ENCODE assay signal across 20 mouse cellular contexts in the genomic region with DNA sequence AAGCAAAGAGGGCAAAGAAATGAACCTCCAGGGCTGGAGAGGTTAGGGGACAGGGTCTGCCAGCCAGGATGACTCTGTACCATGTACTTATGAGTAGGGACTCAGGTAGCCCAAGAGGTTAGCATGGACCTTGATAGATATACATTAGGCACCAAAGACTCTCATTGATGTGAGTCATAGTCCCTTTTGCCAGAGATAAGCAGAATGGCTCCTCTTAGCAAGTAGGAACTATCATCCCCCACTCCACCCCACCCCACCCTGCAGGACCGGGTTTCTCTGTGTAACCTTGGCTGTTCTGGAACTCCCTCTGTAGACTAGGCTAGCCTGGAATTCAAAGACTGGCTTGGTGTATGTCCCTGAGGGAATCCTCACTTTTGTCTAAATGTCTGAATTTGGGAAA. TPM values are rescaled to one million over a fixed set of nuclear protein-coding genes. Genes with fewer than 3 reads are reported as not detected.
A peak's percentile ranks its signal among the peaks of the same experiment; 100 is the strongest.
DNase-seq lines count a peak whose midpoint lies in the region; ATAC-seq lines count a peak whose summit lies in the region.
"Had no signal": no experiment of that assay in that cellular context is flagged by ENCODE, and none has a peak within 500 bp of the region (broad histone marks: within the 10 kb centered on the region; RNA-seq: fewer than 3 reads in every experiment).

No protein-coding gene starts in this region.

- H3K9me3 ChIP-seq in midbrain, embryonic 10.5 days (replicated peaks): no peaks in the 10 kb centered on the region
- H3K9me3 ChIP-seq in midbrain, embryonic 14.5 days (ENCODE audit: control insufficient read depth, low read length): no peaks in the 10 kb centered on the region
- H3K9me3 ChIP-seq in stomach, embryonic 15.5 days: no peaks in the 10 kb centered on the region
- no peaks in the 10 kb centered on the region for H3K9me3 ChIP-seq in intestine, embryonic 15.5 days
- H3K9me3 ChIP-seq: hindbrain, embryonic 10.5 days; limb, embryonic 12.5 days had no signal

- no peak overlapping the region for H3K9ac ChIP-seq in midbrain, embryonic 14.5 days (replicated peaks; ENCODE audit: low read length)
- no peak overlapping the region for H3K9ac ChIP-seq in stomach, embryonic 15.5 days
- H3K9ac ChIP-seq in intestine, embryonic 15.5 days: no peak overlapping the region
- H3K9ac ChIP-seq: limb, embryonic 12.5 days had no signal

- H3K27ac ChIP-seq in midbrain, embryonic 10.5 days (replicated peaks): peak overlapping the region; percentile 15; the same call in 1 of the 2 replicates
- no peak overlapping the region for H3K27ac ChIP-seq in midbrain, embryonic 14.5 days (replicated peaks; ENCODE audit: low read depth, low read length)
- H3K27ac ChIP-seq in stomach, embryonic 15.5 days: peak overlapping the region; percentile 40; the same call in 1 of the 2 replicates
- no peak overlapping the region; the same call in 1 of the 2 replicates for H3K27ac ChIP-seq in intestine, embryonic 15.5 days
- H3K27ac ChIP-seq: limb, embryonic 12.5 days had no signal

- intact Hi-C loops in left cerebral cortex, postnatal 4 days (cut with DNase I): no loop called here

- ATAC-seq in midbrain, embryonic 14.5 days (ENCODE audit: low FRiP score, low TSS enrichment): no peak
- ATAC-seq in erythroid progenitor cell, adult 5-6 weeks (replicated peaks; ENCODE audit: low FRiP score, poor library complexity, severe bottlenecking): peak; percentile 41
- ATAC-seq in stomach, embryonic 15.5 days (ENCODE audit: insufficient read depth, low FRiP score, low read depth): no peak
- no peak for ATAC-seq in intestine, embryonic 15.5 days

- peaks cover 35% of the 10 kb centered on the region for H3K4me1 ChIP-seq in midbrain, embryonic 10.5 days
- H3K4me1 ChIP-seq in midbrain, embryonic 14.5 days (ENCODE audit: control insufficient read depth, insufficient read depth, low read length): peaks cover 16% of the 10 kb centered on the region
- H3K4me1 ChIP-seq in stomach, embryonic 15.5 days: peaks cover 21% of the 10 kb centered on the region
- peaks cover 31% of the 10 kb centered on the region for H3K4me1 ChIP-seq in intestine, embryonic 15.5 days (replicated peaks)

- WGBS in midbrain, embryonic 10.5 days: 79% methylated on average over 1 of the region's 1 CpGs
- 75% methylated on average over 1 of the region's 1 CpGs for WGBS in midbrain, embryonic 14.5 days
- WGBS in stomach, embryonic 15.5 days: 48% methylated on average over 1 of the region's 1 CpGs
- 38% methylated on average over 1 of the region's 1 CpGs for WGBS in intestine, embryonic 15.5 days

- no peak overlapping the region for H3K4me2 ChIP-seq in midbrain, embryonic 14.5 days (ENCODE audit: low read length)
- H3K4me2 ChIP-seq in stomach, embryonic 15.5 days: no peak overlapping the region
- H3K4me2 ChIP-seq in intestine, embryonic 15.5 days (replicated peaks): no peak overlapping the region
- H3K4me2 ChIP-seq: midbrain, embryonic 11.5 days had no signal

- peaks cover 9% of the 10 kb centered on the region for H3K36me3 ChIP-seq in midbrain, embryonic 10.5 days
- peaks cover 12% of the 10 kb centered on the region for H3K36me3 ChIP-seq in midbrain, embryonic 14.5 days (ENCODE audit: control insufficient read depth, insufficient read depth, low read length)
- peaks cover 4% of the 10 kb centered on the region for H3K36me3 ChIP-seq in stomach, embryonic 15.5 days
- 0 out of 2 replicates have a peak, but pooled peaks cover 4% of the 10 kb centered on the region for H3K36me3 ChIP-seq in intestine, embryonic 15.5 days

- H3K27me3 ChIP-seq in midbrain, embryonic 10.5 days (ENCODE audit: low read depth, poor library complexity, severe bottlenecking): no peaks in the 10 kb centered on the region
- H3K27me3 ChIP-seq in midbrain, embryonic 14.5 days (ENCODE audit: control insufficient read depth, insufficient read depth, low read length): no peaks in the 10 kb centered on the region
- no peaks in the 10 kb centered on the region for H3K27me3 ChIP-seq in stomach, embryonic 15.5 days (replicated peaks)
- no peaks in the 10 kb centered on the region for H3K27me3 ChIP-seq in intestine, embryonic 15.5 days (replicated peaks)
- H3K27me3 ChIP-seq: limb, embryonic 12.5 days had no signal

- no peak overlapping the region for H3K4me3 ChIP-seq in midbrain, embryonic 10.5 days
- no peak overlapping the region for H3K4me3 ChIP-seq in midbrain, embryonic 14.5 days (replicated peaks; ENCODE audit: low read depth, low read length)
- H3K4me3 ChIP-seq in stomach, embryonic 15.5 days (replicated peaks): no peak overlapping the region
- no peak overlapping the region for H3K4me3 ChIP-seq in intestine, embryonic 15.5 days (replicated peaks)
- H3K4me3 ChIP-seq: limb, embryonic 12.5 days had no signal

- DNase-seq in midbrain, embryonic 10.5 days (ENCODE audit: low spot score): no peak
- no peak for DNase-seq in midbrain, embryonic 14.5 days
- peak; percentile 22 for DNase-seq in R1 (ENCODE audit: low read depth, low spot score)
- DNase-seq in left cerebral cortex, postnatal 4 days: no peak
- DNase-seq: adrenal gland, postnatal 36 days; cerebellum, postnatal 10 days; kidney, adult 11 months; kidney, postnatal 4 days; lung, postnatal 10 days; thymus, postnatal 36 days had no signal

RNA-seq across cellular contexts. Expression of a gene that starts 1.3 kb away (rescaled TPM):
- 10.1 and 13.4 TPM in 2 replicates for polyA plus RNA-seq in midbrain, embryonic 10.5 days (2016; fragmentation: Nextera tagmentation; extraction: Ambion mirVana)
- 13.7 and 15.4 TPM in 2 replicates for polyA plus RNA-seq in midbrain, embryonic 14.5 days (2014; fragmentation: Nextera tagmentation; extraction: Ambion mirVana)
- total RNA-seq in erythroid progenitor cell, adult 5-6 weeks (2015; ENCODE audit: low replicate concordance): 13.8 and 18.0 TPM in 2 replicates
- total RNA-seq in erythroid progenitor cell, adult 5-6 weeks (2017; ENCODE audit: low replicate concordance): 18.4 and 18.6 TPM in 2 replicates
- 7.6 and 10.6 TPM in 2 replicates for polyA plus RNA-seq in stomach, embryonic 15.5 days (2015; fragmentation: Nextera tagmentation; extraction: Ambion mirVana)
- 10 to 100 TPM; 29.3 to 29.7 TPM for total RNA-seq in left cerebral cortex, postnatal 4 days (2021)
- polyA plus RNA-seq in intestine, embryonic 15.5 days (2015; fragmentation: Nextera tagmentation; extraction: Ambion mirVana): 6.9 and 8.7 TPM in 2 replicates

RNA-seq across cellular contexts. Expression of a gene that starts 4.5 kb away (rescaled TPM):
- 31.7 and 42.8 TPM in 2 replicates for polyA plus RNA-seq in midbrain, embryonic 10.5 days (2016; fragmentation: Nextera tagmentation; extraction: Ambion mirVana)
- polyA plus RNA-seq in midbrain, embryonic 14.5 days (2014; fragmentation: Nextera tagmentation; extraction: Ambion mirVana): 117 and 142 TPM in 2 replicates
- total RNA-seq in erythroid progenitor cell, adult 5-6 weeks (2015; ENCODE audit: low replicate concordance): 52.6 and 79.6 TPM in 2 replicates
- 117 and 224 TPM in 2 replicates for total RNA-seq in erythroid progenitor cell, adult 5-6 weeks (2017; ENCODE audit: low replicate concordance)
- polyA plus RNA-seq in stomach, embryonic 15.5 days (2015; fragmentation: Nextera tagmentation; extraction: Ambion mirVana): 20.5 and 23.7 TPM in 2 replicates
- 100 to 1,000 TPM; 189 to 193 TPM for total RNA-seq in left cerebral cortex, postnatal 4 days (2021)
- polyA plus RNA-seq in intestine, embryonic 15.5 days (2015; fragmentation: Nextera tagmentation; extraction: Ambion mirVana): 21.2 and 22.3 TPM in 2 replicates

RNA-seq across cellular contexts. Expression of a gene that starts 14.0 kb away (rescaled TPM):
- polyA plus RNA-seq in midbrain, embryonic 10.5 days (2016; fragmentation: Nextera tagmentation; extraction: Ambion mirVana): not detected in 2 replicates
- polyA plus RNA-seq in midbrain, embryonic 14.5 days (2014; fragmentation: Nextera tagmentation; extraction: Ambion mirVana): not detected in 2 replicates
- total RNA-seq in erythroid progenitor cell, adult 5-6 weeks (2015; ENCODE audit: low replicate concordance): not detected in 2 replicates
- not detected in 2 replicates for total RNA-seq in erythroid progenitor cell, adult 5-6 weeks (2017; ENCODE audit: low replicate concordance)
- polyA plus RNA-seq in stomach, embryonic 15.5 days (2015; fragmentation: Nextera tagmentation; extraction: Ambion mirVana): 0.62 TPM in 2 replicates
- total RNA-seq in left cerebral cortex, postnatal 4 days (2021): not detected
- polyA plus RNA-seq in intestine, embryonic 15.5 days (2015; fragmentation: Nextera tagmentation; extraction: Ambion mirVana): 0.39 and 0.41 TPM in 2 replicates
- total RNA-seq: left cerebral cortex, adult 18-20 months had no signal
- polyA plus RNA-seq: forebrain, embryonic 11.5 days; heart, embryonic 14.5 days; hindbrain, embryonic 10.5 days had no signal

RNA-seq across cellular contexts. Expression of a gene that starts 36.4 kb away (rescaled TPM):
- 81.6 and 93.5 TPM in 2 replicates for polyA plus RNA-seq in midbrain, embryonic 10.5 days (2016; fragmentation: Nextera tagmentation; extraction: Ambion mirVana)
- polyA plus RNA-seq in midbrain, embryonic 14.5 days (2014; fragmentation: Nextera tagmentation; extraction: Ambion mirVana): 75.0 and 80.1 TPM in 2 replicates
- total RNA-seq in erythroid progenitor cell, adult 5-6 weeks (2015; ENCODE audit: low replicate concordance): 20.1 and 23.4 TPM in 2 replicates
- 17.5 and 30.7 TPM in 2 replicates for total RNA-seq in erythroid progenitor cell, adult 5-6 weeks (2017; ENCODE audit: low replicate concordance)
- 67.3 and 73.4 TPM in 2 replicates for polyA plus RNA-seq in stomach, embryonic 15.5 days (2015; fragmentation: Nextera tagmentation; extraction: Ambion mirVana)
- 10 to 100 TPM; 87.1 to 87.7 TPM for total RNA-seq in left cerebral cortex, postnatal 4 days (2021)
- polyA plus RNA-seq in intestine, embryonic 15.5 days (2015; fragmentation: Nextera tagmentation; extraction: Ambion mirVana): 88.8 and 115 TPM in 2 replicates

RNA-seq across cellular contexts. Expression of a gene that starts 55.9 kb away (rescaled TPM):
- polyA plus RNA-seq in midbrain, embryonic 10.5 days (2016; fragmentation: Nextera tagmentation; extraction: Ambion mirVana): not detected in 2 replicates
- not detected in 2 replicates for polyA plus RNA-seq in midbrain, embryonic 14.5 days (2014; fragmentation: Nextera tagmentation; extraction: Ambion mirVana)
- not detected in 2 replicates for total RNA-seq in erythroid progenitor cell, adult 5-6 weeks (2015; ENCODE audit: low replicate concordance)
- not detected in 2 replicates for total RNA-seq in erythroid progenitor cell, adult 5-6 weeks (2017; ENCODE audit: low replicate concordance)
- not detected in 2 replicates for polyA plus RNA-seq in stomach, embryonic 15.5 days (2015; fragmentation: Nextera tagmentation; extraction: Ambion mirVana)
- not detected for total RNA-seq in left cerebral cortex, postnatal 4 days (2021)
- polyA plus RNA-seq in intestine, embryonic 15.5 days (2015; fragmentation: Nextera tagmentation; extraction: Ambion mirVana): not detected in 2 replicates
- polyA plus RNA-seq: forebrain, embryonic 11.5 days; heart, embryonic 14.5 days; limb, embryonic 12.5 days; midbrain, embryonic 11.5 days; myocyte had no signal

Comparison
In these comparisons a context has a peak if more than half of its experiments do, and no peak if none do; other contexts are left out.
1. H3K27ac ChIP-seq: peak in midbrain, embryonic 10.5 days (single experiment) and stomach, embryonic 15.5 days (single experiment); none in midbrain, embryonic 14.5 days (single experiment) and intestine, embryonic 15.5 days (single experiment).